Mouse (Mus musculus) forebrain, embryonic 11.5 days (tissue): ENCODE results near the gene Nbas. TPM values are rescaled to one million over a fixed set of nuclear protein-coding genes. Genes with fewer than 3 reads are reported as not detected.

Experiments used
- ATAC-seq: fragments of 200-750 bp; cut with Nextera tagmentation; replicated peaks from 2 replicates; pipeline ENCODE4 v1.8.0; 2017; ENCODE audit warnings: moderate TSS enrichment; ENCODE audit not compliant: low FRiP score
- DNase-seq: peaks from one replicate; pipeline ENCODE4 v3.0.0-alpha.2; 2017; ENCODE audit warnings: low spot score
- H3K27ac ChIP-seq: fragments of 300-500 bp; sonication (generic); 2 replicates; pipeline ENCODE4 v1.5.1; 2014; ENCODE audit warnings: low read depth, low read length
- H3K27me3 ChIP-seq: fragments of 300-500 bp; sonication (generic); 2 replicates; pipeline ENCODE4 v1.6.1; 2014; ENCODE audit warnings: mild to moderate bottlenecking, low read length, mixed read lengths; ENCODE audit not compliant: control insufficient read depth, insufficient read depth
- H3K36me3 ChIP-seq: fragments of 300-500 bp; sonication (generic); 2 replicates; pipeline ENCODE4 v1.6.1; 2014; ENCODE audit warnings: mild to moderate bottlenecking, low read length, moderate library complexity, mixed read lengths; ENCODE audit not compliant: control insufficient read depth, insufficient read depth
- H3K4me1 ChIP-seq: fragments of 300-500 bp; sonication (generic); replicated peaks from 2 replicates; pipeline ENCODE4 v1.6.1; 2014; ENCODE audit warnings: low read length, mixed read lengths; ENCODE audit not compliant: control insufficient read depth, insufficient read depth
- H3K4me2 ChIP-seq: fragments of 300-500 bp; sonication (generic); 2 replicates; pipeline ENCODE4 v1.6.1; 2014; ENCODE audit warnings: low read depth, mild to moderate bottlenecking, low read length, moderate library complexity, mixed read lengths; ENCODE audit not compliant: severe bottlenecking
- H3K4me3 ChIP-seq: fragments of 300-500 bp; sonication (generic); 2 replicates; pipeline ENCODE4 v1.5.1; 2014; ENCODE audit warnings: low read depth, low read length
- H3K9ac ChIP-seq: fragments of 300-500 bp; sonication (generic); 2 replicates; pipeline ENCODE4 v1.6.1; 2014; ENCODE audit warnings: low read length
- H3K9me3 ChIP-seq: fragments of 300-500 bp; sonication (generic); 2 replicates; pipeline ENCODE4 v1.6.1; 2016; ENCODE audit warnings: low read length, mixed read lengths; ENCODE audit not compliant: control insufficient read depth
- WGBS: fragments of 180-500 bp; shearing (Covaris S2); extraction: QIAGEN DNeasy Blood & Tissue Kit; methylation state at CpG from one replicate; pipeline ENCODE4 v1.1.7; 2014; 5-methylcytosine and 5-hydroxymethylcytosine counted together
- polyA plus RNA-seq: library from polyadenylated mRNA; unstranded; fragments of >200 nt; fragmentation: Nextera tagmentation; extraction: Ambion mirVana; gene quantifications from 2 replicates; pipeline ENCODE4 v1.2.1, GENCODE M21; 2014

The Nbas gene
- polyA plus RNA-seq, 1 experiment from 2014 or later = 15.9 TPM

- no peak for DNase-seq
- WGBS = 90% methylated on average over 5 of the region's 5 CpGs
- no peak for ATAC-seq
- no peak overlapping the region for H3K9ac ChIP-seq
- no peak overlapping the region for H3K4me2 ChIP-seq
- H3K4me1 ChIP-seq = no peaks in the 10 kb centered on the region
- no peaks in the 10 kb centered on the region for H3K9me3 ChIP-seq
- H3K27me3 ChIP-seq = no peaks in the 10 kb centered on the region
- H3K36me3 ChIP-seq = no peaks in the 10 kb centered on the region
- H3K27ac ChIP-seq = no peak overlapping the region
- H3K4me3 ChIP-seq = no peak overlapping the region
Observed at GRCm38 (mm10) chr12:13357229-13357628, 88.3 kb downstream of the Nbas start.

- no peak for DNase-seq
- no peaks in the 10 kb centered on the region for H3K27me3 ChIP-seq
- WGBS = 92% methylated on average over 4 of the region's 4 CpGs
- no peak overlapping the region for H3K4me2 ChIP-seq
- no peak for ATAC-seq
- no peaks in the 10 kb centered on the region for H3K4me1 ChIP-seq
- H3K9me3 ChIP-seq = no peaks in the 10 kb centered on the region
- no peak overlapping the region for H3K9ac ChIP-seq
- H3K36me3 ChIP-seq = no peaks in the 10 kb centered on the region
- no peak overlapping the region for H3K4me3 ChIP-seq
- H3K27ac ChIP-seq = no peak overlapping the region
Observed at GRCm38 (mm10) chr12:13358849-13359248, 89.9 kb downstream of the Nbas start.

DNA sequence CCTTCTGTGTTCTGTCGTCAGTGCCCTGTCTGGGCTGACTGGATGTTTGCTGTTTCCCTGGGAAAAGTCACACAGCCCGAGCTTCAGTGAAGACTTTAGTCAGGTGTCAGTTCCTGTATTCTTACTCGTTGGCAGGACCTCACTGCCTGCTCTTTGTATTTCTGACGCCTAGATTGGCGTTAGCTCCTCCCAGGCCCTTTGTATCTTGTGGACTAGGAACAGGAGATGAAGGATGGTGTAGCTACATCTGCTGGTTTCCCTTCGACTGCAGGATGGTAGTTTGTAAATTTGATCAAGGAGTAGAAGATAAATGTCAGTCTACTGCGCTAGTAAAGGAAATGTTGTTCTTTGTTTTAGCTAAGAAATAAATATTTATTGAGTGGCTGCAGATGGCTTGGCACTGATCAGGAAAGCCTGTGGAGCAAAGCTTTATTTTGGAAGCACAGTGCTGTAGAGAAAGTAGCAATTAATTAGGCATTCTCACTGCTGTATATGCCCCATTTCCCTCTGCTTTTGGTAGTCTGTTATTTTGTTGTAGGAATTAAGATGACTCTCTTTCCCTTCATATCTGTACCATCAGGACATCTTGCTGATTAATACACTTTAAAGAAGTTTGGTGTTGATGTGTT lies 91.4 kb downstream of the Nbas start:
- Histone ChIP-seq H3K36me3 (no peaks in the 10 kb centered on the region), H3K4me2 (no peak overlapping the region), H3K4me1 (no peaks in the 10 kb centered on the region), H3K9me3 (no peaks in the 10 kb centered on the region), H3K4me3 (no peak overlapping the region), H3K9ac (no peak overlapping the region), H3K27me3 (no peaks in the 10 kb centered on the region), H3K27ac (no peak overlapping the region)
- DNase-seq (no peak), ATAC-seq (no peak)
- 47% methylated on average over 7 of the region's 7 CpGs for WGBS

DNA sequence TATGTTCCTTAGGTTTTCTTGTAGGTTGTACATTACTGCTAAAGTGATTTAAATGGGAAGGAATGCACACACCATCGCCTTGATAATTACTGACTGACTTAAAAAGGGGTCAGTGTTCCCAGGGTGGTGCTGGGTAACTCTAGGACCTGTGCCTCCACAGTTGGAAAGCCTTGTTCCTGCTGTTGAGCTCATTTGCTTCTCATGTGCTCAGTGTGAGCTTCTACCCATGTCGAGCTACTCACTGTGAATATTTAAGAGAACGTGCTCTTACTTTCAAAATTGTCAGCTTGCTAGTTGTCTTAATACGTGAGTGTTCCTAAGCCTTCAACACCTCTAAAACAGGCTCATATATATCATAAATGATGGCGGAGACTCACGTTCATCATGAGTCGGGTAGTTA lies 112.6 kb downstream of the Nbas start:
- no peaks in the 10 kb centered on the region for H3K27me3 ChIP-seq
- no peaks in the 10 kb centered on the region for H3K9me3 ChIP-seq
- H3K27ac ChIP-seq = no peak overlapping the region
- no peak overlapping the region for H3K4me3 ChIP-seq
- no peak for ATAC-seq
- 93% methylated on average over 7 of the region's 7 CpGs for WGBS
- no peaks in the 10 kb centered on the region for H3K4me1 ChIP-seq
- no peak overlapping the region for H3K4me2 ChIP-seq
- H3K9ac ChIP-seq = no peak overlapping the region
- H3K36me3 ChIP-seq = no peaks in the 10 kb centered on the region
- DNase-seq = no peak

GRCm38 (mm10) chr12:13382046-13382445 lies 113.1 kb downstream of the Nbas start:
- Histone ChIP-seq H3K9ac (no peak overlapping the region), H3K27ac (no peak overlapping the region), H3K4me2 (no peak overlapping the region), H3K4me1 (no peaks in the 10 kb centered on the region), H3K9me3 (no peaks in the 10 kb centered on the region), H3K36me3 (no peaks in the 10 kb centered on the region), H3K27me3 (no peaks in the 10 kb centered on the region), H3K4me3 (no peak overlapping the region)
- ATAC-seq (no peak), DNase-seq (no peak)

GRCm38 (mm10) chr12:13389644-13390043 lies 120.7 kb downstream of the Nbas start:
- no peak overlapping the region for H3K27ac ChIP-seq
- H3K27me3 ChIP-seq = no peaks in the 10 kb centered on the region
- H3K4me1 ChIP-seq = no peaks in the 10 kb centered on the region
- DNase-seq (no peak), ATAC-seq (no peak)
- H3K9me3 ChIP-seq = no peaks in the 10 kb centered on the region
- H3K4me2 ChIP-seq = no peak overlapping the region
- no peaks in the 10 kb centered on the region for H3K36me3 ChIP-seq
- H3K9ac ChIP-seq = no peak overlapping the region
- no peak overlapping the region for H3K4me3 ChIP-seq
- WGBS = 76% methylated on average over 1 of the region's 1 CpGs

GRCm38 (mm10) chr12:13410191-13410590 lies 141.3 kb downstream of the Nbas start:
- no peaks in the 10 kb centered on the region for H3K9me3 ChIP-seq
- H3K4me3 ChIP-seq = no peak overlapping the region
- no peak overlapping the region for H3K9ac ChIP-seq
- DNase-seq = no peak
- ATAC-seq = no peak
- no peaks in the 10 kb centered on the region for H3K36me3 ChIP-seq
- no peak overlapping the region for H3K4me2 ChIP-seq
- H3K4me1 ChIP-seq = no peaks in the 10 kb centered on the region
- no peaks in the 10 kb centered on the region for H3K27me3 ChIP-seq
- H3K27ac ChIP-seq = no peak overlapping the region

DNA sequence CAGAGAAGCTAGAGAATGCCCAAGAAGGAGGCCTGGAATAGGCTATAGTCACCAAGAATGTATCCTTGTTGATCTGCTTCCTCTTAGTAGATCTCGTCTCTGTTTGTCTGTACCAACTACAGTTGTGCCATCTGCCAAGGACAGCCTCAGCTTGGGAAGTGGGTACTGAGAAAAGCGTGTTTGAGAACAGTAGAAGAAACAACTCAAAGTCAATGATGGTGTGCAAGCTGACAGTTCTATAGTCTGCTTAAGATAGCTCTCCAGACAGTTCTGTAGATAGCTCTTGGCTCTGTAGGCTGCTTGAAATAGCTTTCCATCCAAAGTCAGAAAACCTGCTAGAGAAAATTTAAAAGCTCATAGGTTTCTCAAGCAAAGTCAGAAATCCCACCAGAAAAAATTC lies 149.7 kb downstream of the Nbas start:
- 94% methylated on average over 2 of the region's 2 CpGs for WGBS
- no peak for DNase-seq
- Histone ChIP-seq H3K27me3 (no peaks in the 10 kb centered on the region), H3K27ac (no peak overlapping the region), H3K36me3 (no peaks in the 10 kb centered on the region), H3K9me3 (no peaks in the 10 kb centered on the region), H3K9ac (no peak overlapping the region), H3K4me2 (no peak overlapping the region), H3K4me1 (no peaks in the 10 kb centered on the region), H3K4me3 (no peak overlapping the region)
- ATAC-seq = no peak

- Histone ChIP-seq H3K4me2 (no peak overlapping the region), H3K27me3 (no peaks in the 10 kb centered on the region), H3K27ac (no peak overlapping the region), H3K9ac (no peak overlapping the region), H3K4me1 (no peaks in the 10 kb centered on the region), H3K36me3 (no peaks in the 10 kb centered on the region), H3K4me3 (no peak overlapping the region), H3K9me3 (no peaks in the 10 kb centered on the region)
- no peak for DNase-seq
- no peak for ATAC-seq
- WGBS = 84% methylated on average over 1 of the region's 1 CpGs
Observed at GRCm38 (mm10) chr12:13430219-13430618, 161.3 kb downstream of the Nbas start.
